Mouse (Mus musculus) CH12.LX (cell line): ENCODE data around the gene Hist1h4d. TPM values are rescaled to one million over a fixed set of nuclear protein-coding genes. Genes with fewer than 3 reads are reported as not detected.
"Not testable (repeated sequence)": the region's sequence is repeated elsewhere in the genome, so short reads cannot be mapped to it uniquely, and the experiment has no call there.

Experiments
- DNase-seq: peaks from one replicate; pipeline ENCODE4 v3.0.0-alpha.2; 2013; ENCODE audit errors: extremely low read depth
- H3K27ac ChIP-seq: 2 replicates; pipeline ENCODE4 v1.5.1; 2012; ENCODE audit warnings: low read depth, mild to moderate bottlenecking, control low read depth, moderate library complexity; ENCODE audit not compliant: insufficient read depth
- H3K27me3 ChIP-seq: replicated peaks from 2 replicates; pipeline ENCODE3; 2012; ENCODE audit warnings: inconsistent platforms
- H3K36me3 ChIP-seq, 2 experiments: replicated peaks in 1 of 2; 2 replicates each; pipeline versions ENCODE3 to v1.6.1; 2012; ENCODE audit warnings: inconsistent platforms in 1 of 2, low read length in 1 of 2, mild to moderate bottlenecking in 1 of 2, mixed read lengths in 1 of 2, moderate library complexity in 1 of 2; ENCODE audit not compliant: control insufficient read depth in 1 of 2, insufficient read depth in 1 of 2
- H3K4me1 ChIP-seq, 2 experiments: 2 replicates each; pipeline ENCODE4 v1.6.1; 2012; ENCODE audit warnings: inconsistent platforms in 1 of 2, moderate library complexity in 1 of 2; ENCODE audit not compliant: insufficient read depth in 2 of 2, control insufficient read depth in 1 of 2
- H3K4me2 ChIP-seq: 2 replicates; pipeline ENCODE4 v1.6.1; 2012; ENCODE audit warnings: low read depth, mild to moderate bottlenecking, control low read depth; ENCODE audit not compliant: poor library complexity, insufficient read depth, severe bottlenecking
- H3K4me3 ChIP-seq, 3 experiments: fragments of 150-350 bp in 1 of 3; sonication (generic) in 1 of 3; replicated peaks in 1 of 3; 2 replicates each; pipeline versions ENCODE3 to v1.5.1; 2011 to 2012; ENCODE audit warnings: low read depth in 2 of 3, low read length in 2 of 3, mild to moderate bottlenecking in 2 of 3, moderate library complexity in 2 of 3, control low read depth in 1 of 3, improper control_type of control experiment in 1 of 3, inconsistent platforms in 1 of 3, mixed read lengths in 1 of 3; ENCODE audit not compliant: poor library complexity in 1 of 3
- H3K79me2 ChIP-seq: replicated peaks from 2 replicates; pipeline ENCODE4 v1.6.1; 2012; ENCODE audit warnings: mild to moderate bottlenecking, moderate library complexity; ENCODE audit not compliant: control insufficient read depth, poor library complexity, insufficient read depth, severe bottlenecking; ENCODE audit errors: extremely low read depth
- H3K9ac ChIP-seq: 2 replicates; pipeline ENCODE4 v1.6.1; 2012; ENCODE audit warnings: low read depth, mild to moderate bottlenecking, control low read depth, moderate library complexity; ENCODE audit not compliant: insufficient read depth
- H3K9me3 ChIP-seq: replicated peaks from 2 replicates; pipeline ENCODE3; 2012; ENCODE audit warnings: low read length, inconsistent platforms, mixed read lengths
- BHLHE40 ChIP-seq: IDR thresholded peaks from 2 replicates; pipeline ENCODE4 v1.6.1; 2011; ENCODE audit warnings: mild to moderate bottlenecking, low read depth, low read length, improper control_type of control experiment
- CHD1 ChIP-seq: IDR thresholded peaks from 2 replicates; pipeline ENCODE4 v1.6.1; 2012; ENCODE audit warnings: low read depth, low read length, improper control_type of control experiment, inconsistent platforms
- CHD2 ChIP-seq: IDR thresholded peaks from 2 replicates; pipeline ENCODE4 v1.6.1; 2011; ENCODE audit warnings: low read length, improper control_type of control experiment
- CTCF ChIP-seq, 2 experiments: IDR thresholded peaks in 1 of 2; conservative IDR thresholded peaks in 1 of 2; 2 replicates each; pipeline ENCODE4 v1.5.1; 2011 to 2012; ENCODE audit warnings: low read depth in 2 of 2, low read length in 2 of 2, improper control_type of control experiment in 1 of 2, inconsistent platforms in 1 of 2, mild to moderate bottlenecking in 1 of 2, moderate library complexity in 1 of 2
- E2F4 ChIP-seq: IDR thresholded peaks from 2 replicates; pipeline ENCODE4 v1.6.1; 2011; ENCODE audit warnings: low read depth, low read length, improper control_type of control experiment; ENCODE audit not compliant: insufficient replicate concordance
- ELF1 ChIP-seq: IDR thresholded peaks from 2 replicates; pipeline ENCODE4 v1.6.1; 2014; ENCODE audit warnings: low read depth, mild to moderate bottlenecking, inconsistent platforms, low read length, improper control_type of control experiment
- EP300 ChIP-seq: IDR thresholded peaks from 2 replicates; pipeline ENCODE4 v1.6.1; 2011; ENCODE audit warnings: low read length, improper control_type of control experiment
- ETS1 ChIP-seq: conservative IDR thresholded peaks from 2 replicates; pipeline ENCODE4 v1.6.1; 2012; ENCODE audit warnings: low read depth, mild to moderate bottlenecking, inconsistent platforms, low read length, improper control_type of control experiment, moderate library complexity
- GABPA ChIP-seq: IDR thresholded peaks from 2 replicates; pipeline ENCODE4 v1.6.1; 2012; ENCODE audit warnings: low read depth, low read length, improper control_type of control experiment, inconsistent platforms; ENCODE audit not compliant: insufficient replicate concordance
- HCFC1 ChIP-seq: IDR thresholded peaks from 2 replicates; pipeline ENCODE4 v1.6.1; 2012; ENCODE audit warnings: low read depth, mild to moderate bottlenecking, inconsistent platforms, low read length, improper control_type of control experiment
- IRF4 ChIP-seq: IDR thresholded peaks from 2 replicates; pipeline ENCODE4 v1.6.1; 2014; ENCODE audit warnings: low read depth, mild to moderate bottlenecking, inconsistent platforms, low read length, improper control_type of control experiment
- JUN ChIP-seq: IDR thresholded peaks from 2 replicates; pipeline ENCODE4 v1.6.1; 2011; ENCODE audit warnings: low read depth, mild to moderate bottlenecking, low read length, improper control_type of control experiment, moderate library complexity; ENCODE audit not compliant: insufficient read depth
- JUND ChIP-seq: conservative IDR thresholded peaks from 2 replicates; pipeline ENCODE4 v1.6.1; 2011; ENCODE audit warnings: low read depth, low read length, improper control_type of control experiment
- KAT2A ChIP-seq: IDR thresholded peaks from 2 replicates; pipeline ENCODE4 v1.6.1; 2012; ENCODE audit warnings: low read length, improper control_type of control experiment, inconsistent platforms; ENCODE audit not compliant: insufficient replicate concordance
- MAFK ChIP-seq: IDR thresholded peaks from 2 replicates; pipeline ENCODE4 v1.6.1; 2011; ENCODE audit warnings: low read length, improper control_type of control experiment; ENCODE audit not compliant: insufficient replicate concordance
- MAX ChIP-seq: IDR thresholded peaks from 2 replicates; pipeline ENCODE4 v1.6.1; 2011; ENCODE audit warnings: low read length, improper control_type of control experiment
- MAZ ChIP-seq: IDR thresholded peaks from 2 replicates; pipeline ENCODE4 v1.6.1; 2012; ENCODE audit warnings: low read depth, mild to moderate bottlenecking, inconsistent platforms, low read length, improper control_type of control experiment, moderate library complexity
- MEF2A ChIP-seq: IDR thresholded peaks from 2 replicates; pipeline ENCODE4 v1.6.1; 2014; ENCODE audit warnings: low read depth, mild to moderate bottlenecking, inconsistent platforms, low read length, improper control_type of control experiment, borderline replicate concordance
- MXI1 ChIP-seq: IDR thresholded peaks from 2 replicates; pipeline ENCODE4 v1.6.1; 2011; ENCODE audit warnings: mild to moderate bottlenecking, low read depth, low read length, improper control_type of control experiment
- MYC ChIP-seq: IDR thresholded peaks from 2 replicates; pipeline ENCODE4 v1.6.1; 2011; ENCODE audit warnings: low read depth, mild to moderate bottlenecking, improper control_type of control experiment, low read length
- NELFE ChIP-seq: IDR thresholded peaks from 2 replicates; pipeline ENCODE4 v1.6.1; 2011; ENCODE audit warnings: low read depth, low read length, improper control_type of control experiment
- NRF1 ChIP-seq: IDR thresholded peaks from 2 replicates; pipeline ENCODE4 v1.6.1; 2014; ENCODE audit warnings: low read depth, mild to moderate bottlenecking, inconsistent platforms, low read length, improper control_type of control experiment, moderate library complexity
- PAX5 ChIP-seq: IDR thresholded peaks from 2 replicates; pipeline ENCODE4 v1.6.1; 2012; ENCODE audit warnings: low read length, inconsistent platforms, mixed read lengths
- POLR2A ChIP-seq: IDR thresholded peaks from 2 replicates; pipeline ENCODE4 v1.6.1; 2011; ENCODE audit warnings: low read depth, mild to moderate bottlenecking, improper control_type of control experiment, low read length
- POLR2AphosphoS2 ChIP-seq: IDR thresholded peaks from 2 replicates; pipeline ENCODE4 v1.6.1; 2011; ENCODE audit warnings: low read depth, low read length, improper control_type of control experiment
- RAD21 ChIP-seq: IDR thresholded peaks from 2 replicates; pipeline ENCODE4 v1.6.1; 2011; ENCODE audit warnings: low read depth, mild to moderate bottlenecking, low read length, improper control_type of control experiment, moderate library complexity
- RCOR1 ChIP-seq: conservative IDR thresholded peaks from 2 replicates; pipeline ENCODE4 v1.6.1; 2012; ENCODE audit warnings: low read depth, mild to moderate bottlenecking, inconsistent platforms, low read length, improper control_type of control experiment
- SIN3A ChIP-seq: IDR thresholded peaks from 2 replicates; pipeline ENCODE4 v1.6.1; 2012; ENCODE audit warnings: low read length, improper control_type of control experiment, inconsistent platforms
- SMC3 ChIP-seq: IDR thresholded peaks from 2 replicates; pipeline ENCODE4 v1.6.1; 2011; ENCODE audit warnings: low read depth, low read length, improper control_type of control experiment
- TBP ChIP-seq: conservative IDR thresholded peaks from 2 replicates; pipeline ENCODE4 v1.6.1; 2011; ENCODE audit warnings: low read depth, low read length, improper control_type of control experiment
- TCF12 ChIP-seq: IDR thresholded peaks from 2 replicates; pipeline ENCODE4 v1.6.1; 2014; ENCODE audit warnings: low read depth, mild to moderate bottlenecking, inconsistent platforms, low read length, improper control_type of control experiment
- UBTF ChIP-seq: IDR thresholded peaks from 2 replicates; pipeline ENCODE4 v1.6.1; 2012; ENCODE audit warnings: low read depth, mild to moderate bottlenecking, inconsistent platforms, low read length, improper control_type of control experiment, moderate library complexity
- USF1 ChIP-seq: IDR thresholded peaks from 2 replicates; pipeline ENCODE4 v1.6.1; 2014; ENCODE audit warnings: low read depth, mild to moderate bottlenecking, inconsistent platforms, low read length, improper control_type of control experiment
- USF2 ChIP-seq: conservative IDR thresholded peaks from 2 replicates; pipeline ENCODE4 v1.6.1; 2011; ENCODE audit warnings: low read depth, low read length, improper control_type of control experiment
- ZC3H11A ChIP-seq: IDR thresholded peaks from 2 replicates; pipeline ENCODE4 v1.6.1; 2012; ENCODE audit warnings: low read depth, mild to moderate bottlenecking, inconsistent platforms, low read length, improper control_type of control experiment
- ZKSCAN1 ChIP-seq: IDR thresholded peaks from 2 replicates; pipeline ENCODE4 v1.6.1; 2012; ENCODE audit warnings: low read depth, inconsistent platforms, low read length, improper control_type of control experiment, borderline replicate concordance
- ZMIZ1 ChIP-seq: IDR thresholded peaks from 2 replicates; pipeline ENCODE4 v1.6.1; 2012; ENCODE audit warnings: low read depth, mild to moderate bottlenecking, inconsistent platforms, low read length, improper control_type of control experiment
- ZNF384 ChIP-seq: IDR thresholded peaks from 2 replicates; pipeline ENCODE4 v1.6.1; 2012; ENCODE audit warnings: low read depth, low read length, improper control_type of control experiment, inconsistent platforms
- dilution Hi-C: fragments of 300-500 bp; cut with MboI; formaldehyde crosslinking; loops from 2 replicates; pipeline ENCODE4 v1.14.3; 2020; ENCODE audit warnings: low sequenced_read_pairs; ENCODE audit not compliant: extremely low pct_unique_long_range_greater_than_20kb, extremely low pct_ligation_motif_present
- in situ Hi-C: fragments of 300-500 bp; cut with MboI; formaldehyde crosslinking; loops from 3 replicates; pipeline ENCODE4 v1.14.3; 2019; ENCODE audit warnings: low sequenced_read_pairs, low pct_ligation_motif_present, low pct_unique_long_range_greater_than_20kb, mixed read lengths
- polyA plus RNA-seq: library from polyadenylated mRNA; unstranded; fragments of >175 nt; gene quantifications from 2 replicates; pipeline ENCODE4 v1.2.1, GENCODE M21; 2012; ENCODE audit warnings: low read depth; ENCODE audit not compliant: insufficient read length
- total RNA-seq, 2 experiments: library from RNA; depleted of rRNA; stranded (reverse); fragments of 300-350 nt in 1 of 2; fragments of >200 nt in 1 of 2; gene quantifications; 2 replicates each; pipeline ENCODE4 v1.2.3; 2012 to 2014

Gene Hist1h4d
- total and polyA plus RNA-seq, 3 experiments: 6.7 to 1,831 (median 27.7) TPM

DNA sequence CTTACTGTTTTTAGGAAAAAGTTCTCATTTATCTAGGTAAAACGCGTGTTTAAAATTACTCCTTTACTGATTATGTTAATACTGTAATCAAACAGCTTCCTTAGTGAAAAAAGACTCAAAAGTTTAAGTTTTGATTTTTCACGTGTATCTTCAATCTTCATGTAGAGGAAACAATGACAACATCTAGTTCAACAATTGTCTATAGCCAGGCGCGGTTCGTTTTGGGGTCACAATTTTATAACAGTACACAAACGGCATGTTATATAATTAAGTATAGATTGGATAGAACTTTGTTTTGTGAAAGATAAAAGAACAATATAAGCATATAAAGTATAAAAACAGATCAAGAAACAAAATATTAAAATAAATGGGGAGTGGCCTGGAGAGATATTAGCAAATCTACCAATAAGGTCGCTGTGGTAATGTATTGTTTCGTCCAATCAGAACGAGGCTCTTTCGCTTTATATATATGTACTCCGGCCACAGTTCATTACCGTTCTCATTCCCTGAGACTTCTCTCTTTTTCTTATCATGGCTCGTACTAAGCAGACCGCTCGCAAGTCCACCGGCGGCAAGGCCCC, 6.0 kb upstream of the Hist1h4d start, which contains the start of gene Hist1h3d:
Gene Hist1h3d (plus strand): TSS at position 493 of the 581 bp plus-strand sequence.
- H3K36me3 ChIP-seq: no peaks in the 10 kb centered on the region
- H3K9ac ChIP-seq: peak within 1 kb of the TSS; percentile 88

DNA sequence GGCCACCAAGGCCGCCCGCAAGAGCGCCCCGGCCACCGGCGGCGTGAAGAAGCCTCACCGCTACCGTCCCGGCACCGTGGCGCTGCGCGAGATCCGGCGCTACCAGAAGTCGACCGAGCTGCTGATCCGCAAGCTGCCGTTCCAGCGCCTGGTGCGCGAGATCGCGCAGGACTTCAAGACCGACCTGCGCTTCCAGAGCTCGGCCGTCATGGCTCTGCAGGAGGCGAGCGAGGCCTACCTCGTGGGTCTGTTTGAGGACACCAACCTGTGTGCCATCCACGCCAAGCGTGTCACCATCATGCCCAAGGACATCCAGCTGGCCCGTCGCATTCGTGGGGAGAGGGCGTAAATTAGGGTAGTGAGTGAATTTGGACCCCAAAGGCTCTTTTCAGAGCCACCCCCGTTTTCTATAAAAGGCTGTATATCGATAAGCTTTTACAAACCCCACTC, 5.5 kb upstream of the Hist1h4d start:
- H3K36me3 ChIP-seq, dilution Hi-C loops, DNase-seq, H3K27me3 ChIP-seq, H3K9me3 ChIP-seq, in situ Hi-C loops, H3K79me2 ChIP-seq: not testable (repeated sequence)
- Histone ChIP-seq H3K4me1 (peaks cover 0 to 20% of the 10 kb centered on the region in 2 experiments; a peak in 2 of 4 replicates), H3K27ac (peak overlapping the region; percentile 87), H3K9ac (peak overlapping the region; percentile 88), H3K4me3 (peak overlapping the region; percentile 19 to 69 (median 46)), H3K4me2 (peak overlapping the region; percentile 58; the same call in 1 of the 2 replicates)
- TF ChIP-seq MXI1 (peak; percentile 6; the same call in 1 of the 2 replicates), UBTF (peak; percentile 91), SIN3A (peak; percentile 8; the same call in 1 of the 2 replicates), HCFC1 (0 out of 2 replicates have a peak, but pooled peaks have one; percentile 6), ZMIZ1 (peak; percentile 98), NELFE (peak; percentile 83), POLR2A (peak; percentile 92)

More for the DNA sequence above, 6.0 kb upstream of the Hist1h4d start, which contains the start of gene Hist1h3d:
- no peaks in the 10 kb centered on the region for H3K27me3 ChIP-seq
- H3K4me1 ChIP-seq: peaks cover 0 to 15% of the 10 kb centered on the region in 2 experiments; a peak in 2 of 4 replicates
- in situ Hi-C loops: no loop called here
- H3K4me3 ChIP-seq: peak within 1 kb of the TSS; percentile 19 to 69 (median 46)
- no peaks in the 10 kb centered on the region for H3K9me3 ChIP-seq
- H3K27ac ChIP-seq: peak within 1 kb of the TSS; percentile 87
- no peaks in the 10 kb centered on the region for H3K79me2 ChIP-seq
- dilution Hi-C loops: no loop called here
- DNase-seq: peak; percentile 92
- no peak for TF ChIP-seq KAT2A
- no peak for TF ChIP-seq ZC3H11A
- peak; percentile 62; the same call in 1 of the 2 replicates for TF ChIP-seq JUND
- TF ChIP-seq NRF1: no peak
- no peak for TF ChIP-seq ELF1
- TF ChIP-seq HCFC1: no peak
- TF ChIP-seq MAFK: no peak
- no peak; the same call in none of the 2 replicates for TF ChIP-seq SIN3A
- TF ChIP-seq UBTF: no peak
- TF ChIP-seq MEF2A: no peak
- no peak for TF ChIP-seq IRF4
- no peak for TF ChIP-seq ETS1
- TF ChIP-seq TBP: peak; percentile 99
- TF ChIP-seq MAZ: no peak
- TF ChIP-seq GABPA: no peak
- peak; percentile 55 for TF ChIP-seq TCF12
- 0 out of 2 replicates have a peak, but pooled peaks have one; percentile 24 for TF ChIP-seq ZNF384
- no peak; the same call in 1 of the 2 replicates for TF ChIP-seq RCOR1
- peak; percentile 5; the same call in 1 of the 2 replicates for TF ChIP-seq POLR2AphosphoS2
- TF ChIP-seq ZKSCAN1: no peak
- peak; percentile 95 for TF ChIP-seq NELFE
- no peak for TF ChIP-seq PAX5
- no peak for TF ChIP-seq SMC3
- no peak for TF ChIP-seq EP300
- TF ChIP-seq JUN: peak; percentile 15; the same call in 1 of the 2 replicates
- peak; percentile 79; the same call in 1 of the 2 replicates for TF ChIP-seq MYC
- TF ChIP-seq POLR2A: no peak; the same call in 1 of the 2 replicates
- no peak for TF ChIP-seq CHD1
- TF ChIP-seq ZMIZ1: peak; percentile 97
- no peak for TF ChIP-seq E2F4
- no peak for TF ChIP-seq USF1
- TF ChIP-seq RAD21: no peak
- no peak for TF ChIP-seq CHD2
- TF ChIP-seq MXI1: 0 out of 2 replicates have a peak, but pooled peaks have one; percentile 51
- no peak for TF ChIP-seq CTCF (conservative IDR thresholded peaks at IDR 0.05 in 1 of 2, IDR thresholded peaks at IDR 0.05 in 1 of 2; ENCODE audit: low read depth in 2 of 2, low read length in 2 of 2)
- TF ChIP-seq MAX: no peak
- TF ChIP-seq USF2: no peak
- peak; percentile 26; the same call in 1 of the 2 replicates for TF ChIP-seq BHLHE40
- H3K4me2 ChIP-seq: peak within 1 kb of the TSS; percentile 58
